Mouse (Mus musculus) MEL (cell line): ENCODE results near the gene Get4.

Source experiments
- BHLHE40 ChIP-seq: IDR thresholded peaks from 2 replicates; pipeline ENCODE4 v1.6.1; 2012; ENCODE audit warnings: low read depth, mild to moderate bottlenecking, inconsistent platforms, low read length, improper control_type of control experiment, borderline replicate concordance
- CTCF ChIP-seq, 3 experiments: IDR thresholded peaks in 2 of 3; conservative IDR thresholded peaks in 1 of 3; 2 replicates each; pipeline ENCODE4 v1.5.1; 2011 to 2012; ENCODE audit warnings: low read length in 3 of 3, low read depth in 2 of 3, mild to moderate bottlenecking in 2 of 3, improper control_type of control experiment in 1 of 3, inconsistent platforms in 1 of 3, mixed read lengths in 1 of 3, moderate library complexity in 1 of 3; ENCODE audit not compliant: control insufficient read depth in 1 of 3, insufficient read depth in 1 of 3, poor library complexity in 1 of 3, severe bottlenecking in 1 of 3
- GABPA ChIP-seq: IDR thresholded peaks from 2 replicates; pipeline ENCODE4 v1.6.1; 2012; ENCODE audit warnings: low read depth, mild to moderate bottlenecking, inconsistent platforms, low read length, improper control_type of control experiment, moderate library complexity
- MAFK ChIP-seq: IDR thresholded peaks from 2 replicates; pipeline ENCODE4 v1.6.1; 2011; ENCODE audit warnings: low read depth, mild to moderate bottlenecking, low read length, improper control_type of control experiment, borderline replicate concordance
- USF1 ChIP-seq: IDR thresholded peaks from 2 replicates; pipeline ENCODE4 v1.6.1; 2014; ENCODE audit warnings: low read depth, mild to moderate bottlenecking, inconsistent platforms, low read length, improper control_type of control experiment, moderate library complexity
- ZMIZ1 ChIP-seq: IDR thresholded peaks from 2 replicates; pipeline ENCODE4 v1.6.1; 2012; ENCODE audit warnings: low read depth, mild to moderate bottlenecking, inconsistent platforms, low read length, improper control_type of control experiment, moderate library complexity
- ZNF384 ChIP-seq: IDR thresholded peaks from 2 replicates; pipeline ENCODE4 v1.6.1; 2012; ENCODE audit warnings: low read depth, mild to moderate bottlenecking, inconsistent platforms, low read length, improper control_type of control experiment

- TF ChIP-seq CTCF (IDR thresholded peaks at IDR 0.05 in 2 of 3, conservative IDR thresholded peaks at IDR 0.05 in 1 of 3; ENCODE audit: control insufficient read depth in 1 of 3, insufficient read depth in 1 of 3, low read depth in 2 of 3, low read length in 3 of 3, poor library complexity in 1 of 3, severe bottlenecking in 1 of 3) (no peak), BHLHE40 (no peak), USF1 (no peak), MAFK (no peak), GABPA (no peak), ZMIZ1 (no peak), ZNF384 (no peak)
Observed at GRCm38 (mm10) chr5:139290467-139291259, 38.5 kb downstream of the Get4 start.
